Mouse (Mus musculus): ENCODE measurements around the gene Smad1.

The Smad1 gene

GRCm38 (mm10) chr8:79360774-79361527, 38.4 kb downstream of the Smad1 start:
- no peak for DNase-seq (ENCODE audit: low spot score in 2 of 2)

DNA sequence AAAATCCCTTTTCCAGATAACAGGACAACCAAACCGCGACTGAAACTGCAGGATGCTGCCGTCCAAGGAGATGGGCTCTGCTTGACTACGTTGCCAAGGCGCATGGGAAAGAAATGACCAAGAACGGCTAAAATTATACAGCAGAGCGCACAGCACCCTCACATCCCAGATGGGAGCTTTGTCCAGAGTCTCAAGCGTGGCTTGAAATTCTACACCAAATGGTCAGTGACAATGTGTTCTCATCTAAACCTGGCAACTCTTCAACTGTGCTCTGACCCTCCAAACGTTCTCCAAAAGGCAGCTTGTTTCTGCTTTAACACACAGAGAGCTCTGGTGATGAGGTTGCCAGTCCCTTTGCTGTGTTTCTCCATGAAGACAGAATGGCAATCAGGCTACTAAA, 39.0 kb downstream of the Smad1 start:
- no peak for DNase-seq (ENCODE audit: low spot score in 2 of 2)

DNA sequence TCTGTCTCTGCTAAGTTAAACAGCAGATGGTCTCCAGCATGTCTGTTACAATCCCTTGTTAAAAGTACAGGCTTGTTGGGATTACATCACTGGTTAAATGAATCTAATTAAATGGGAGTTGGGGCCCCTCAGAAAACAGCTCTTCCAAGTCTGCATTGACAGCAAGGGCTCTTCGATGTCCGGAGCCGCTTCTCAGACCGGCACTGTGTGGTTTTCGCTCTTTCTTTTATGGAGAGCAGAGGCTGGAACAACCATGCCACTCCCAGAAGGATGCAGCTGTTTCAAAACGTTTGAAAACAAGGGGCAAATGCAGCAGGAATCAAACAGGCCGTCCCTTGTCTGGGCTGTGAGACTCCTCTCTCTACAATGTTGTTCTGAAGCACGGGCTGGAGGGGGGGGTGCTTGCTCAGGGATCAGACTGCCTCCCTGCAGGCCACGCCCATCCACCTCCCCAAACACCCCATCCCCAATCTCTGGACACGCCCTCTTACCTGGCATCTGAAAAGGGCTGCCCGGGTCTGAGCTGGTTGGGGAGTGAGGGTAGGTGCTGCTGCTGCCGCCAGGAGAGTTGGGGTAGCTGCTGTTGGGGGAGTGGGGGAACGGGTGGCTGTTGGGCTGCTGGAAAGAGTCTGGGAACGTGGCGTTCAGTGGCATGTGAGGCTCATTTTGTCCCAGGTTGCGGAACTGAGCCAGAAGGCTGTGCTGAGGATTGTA, 43.4 kb downstream of the Smad1 start:
- no peak for DNase-seq (ENCODE audit: low spot score in 2 of 2)

- DNase-seq (ENCODE audit: low spot score in 2 of 2), result no peak
Observed at GRCm38 (mm10) chr8:79354009-79354408, 45.3 kb downstream of the Smad1 start.

GRCm38 (mm10) chr8:79351916-79352315, 47.4 kb downstream of the Smad1 start:
- no peak for DNase-seq (ENCODE audit: low spot score in 2 of 2)

DNA sequence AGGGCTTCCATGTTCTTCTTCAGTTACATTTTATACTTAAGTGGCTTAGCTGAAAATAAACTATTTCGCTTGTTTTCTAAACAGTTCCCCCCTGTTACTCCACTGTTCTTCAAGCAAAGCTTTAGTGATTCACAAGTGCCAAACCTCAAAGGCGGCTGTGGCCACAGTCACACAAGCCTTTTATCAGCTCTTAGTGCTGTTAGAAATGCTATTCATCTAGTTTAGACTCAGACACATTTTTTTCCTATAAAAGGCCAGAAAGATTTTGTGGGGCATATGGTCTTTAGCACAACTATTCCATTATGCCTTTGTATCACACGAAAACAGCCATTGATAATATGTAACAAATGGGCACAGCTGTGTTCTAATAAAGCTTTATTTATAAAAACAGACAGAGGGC, 48.5 kb downstream of the Smad1 start:
- no peak for DNase-seq (ENCODE audit: low spot score in 2 of 2)

- DNase-seq (ENCODE audit: low spot score in 2 of 2), result peak in 1 of 2 experiments; percentile 82
Observed at GRCm38 (mm10) chr8:79350094-79350593, 49.2 kb downstream of the Smad1 start.

- no peak for DNase-seq (ENCODE audit: low spot score in 2 of 2)
Observed at GRCm38 (mm10) chr8:79346414-79346813, 52.9 kb downstream of the Smad1 start.

DNA sequence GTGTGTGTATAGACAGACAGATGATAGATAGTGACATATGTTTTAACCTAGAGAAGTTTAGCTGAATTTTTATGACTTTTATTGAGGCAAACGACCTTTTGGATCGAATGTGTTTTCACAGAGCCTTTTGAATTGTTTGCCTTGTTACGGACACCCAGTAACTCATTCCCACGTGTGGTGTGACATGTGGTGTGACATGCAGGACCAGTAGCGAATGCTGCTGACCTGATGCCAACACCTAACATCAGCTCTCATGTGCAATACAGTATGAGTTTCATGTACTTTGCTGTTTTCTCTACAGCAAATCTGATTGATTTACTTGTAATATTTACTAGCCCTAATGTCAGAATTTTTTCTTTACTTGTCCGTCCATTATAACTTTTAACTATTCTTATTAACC, 53.5 kb downstream of the Smad1 start:
- no peak for DNase-seq (ENCODE audit: low spot score in 2 of 2)

DNA sequence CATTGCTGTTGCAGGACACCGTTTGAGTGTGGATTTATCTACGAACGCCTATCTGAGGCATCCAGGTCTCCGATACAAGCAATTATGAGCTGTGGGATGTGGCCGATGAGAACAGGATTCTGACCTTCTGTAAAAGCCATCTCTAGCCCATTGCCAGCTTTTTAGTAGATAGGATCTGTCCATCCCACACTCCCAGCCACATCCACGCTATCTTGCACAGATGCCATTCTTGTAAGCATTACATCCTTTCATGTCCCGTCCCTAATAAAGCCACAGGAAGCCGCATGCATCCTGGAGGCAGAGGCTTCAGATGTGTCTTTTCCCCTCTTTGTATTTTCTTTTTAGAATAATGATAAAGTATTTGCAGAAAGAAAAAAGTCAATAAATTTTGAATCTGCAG, 58.1 kb downstream of the Smad1 start:
- DNase-seq (ENCODE audit: low spot score in 2 of 2), result no peak

- DNase-seq (ENCODE audit: low spot score in 2 of 2), result no peak
Observed at GRCm38 (mm10) chr8:79339555-79339954, 59.8 kb downstream of the Smad1 start.

GRCm38 (mm10) chr8:79338619-79339018, 60.7 kb downstream of the Smad1 start:
- DNase-seq (ENCODE audit: low spot score in 2 of 2), result no peak

GRCm38 (mm10) chr8:79332109-79332900, 67.0 kb downstream of the Smad1 start:
- DNase-seq (ENCODE audit: low spot score in 2 of 2), result no peak

DNA sequence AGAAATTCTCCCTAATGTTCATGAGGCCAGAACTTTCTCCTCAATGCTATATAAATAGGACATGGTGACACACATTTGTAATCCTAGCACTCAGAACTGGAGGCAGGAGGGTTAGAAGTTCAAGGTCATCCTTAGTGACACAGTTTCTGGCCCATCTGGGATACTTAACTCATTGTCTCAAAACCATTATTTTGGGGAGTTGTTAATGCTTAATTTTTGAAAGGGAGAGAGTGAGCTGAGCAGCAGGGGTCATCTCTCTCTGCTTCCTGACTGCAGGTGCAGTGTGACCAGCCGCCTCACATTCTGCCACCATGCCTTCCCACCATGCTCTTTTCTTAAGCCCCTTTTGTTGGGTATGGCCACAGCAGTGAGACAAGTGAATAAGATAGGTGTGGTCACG, 67.7 kb downstream of the Smad1 start:
- no peak for DNase-seq (ENCODE audit: low spot score in 2 of 2)

DNA sequence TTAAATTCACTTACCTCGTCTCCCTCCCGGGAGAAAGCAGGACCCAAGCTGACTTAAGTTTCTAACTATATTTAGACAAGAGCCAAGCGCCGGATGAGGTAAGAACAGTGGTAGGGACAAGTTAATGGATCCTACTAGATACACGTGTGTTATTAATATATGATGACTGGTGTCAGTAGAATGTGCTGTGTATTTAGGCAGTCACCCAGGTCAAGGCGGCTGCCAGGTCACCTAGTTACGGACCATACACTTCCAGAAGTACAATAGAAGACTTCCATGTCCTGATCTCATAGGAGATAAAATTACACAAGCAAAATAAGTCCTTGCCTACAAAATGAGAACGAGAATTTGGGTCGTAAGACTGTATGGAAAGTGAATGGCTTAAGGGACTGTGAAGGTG, 68.3 kb downstream of the Smad1 start:
- DNase-seq (ENCODE audit: low spot score in 2 of 2), result no peak

DNA sequence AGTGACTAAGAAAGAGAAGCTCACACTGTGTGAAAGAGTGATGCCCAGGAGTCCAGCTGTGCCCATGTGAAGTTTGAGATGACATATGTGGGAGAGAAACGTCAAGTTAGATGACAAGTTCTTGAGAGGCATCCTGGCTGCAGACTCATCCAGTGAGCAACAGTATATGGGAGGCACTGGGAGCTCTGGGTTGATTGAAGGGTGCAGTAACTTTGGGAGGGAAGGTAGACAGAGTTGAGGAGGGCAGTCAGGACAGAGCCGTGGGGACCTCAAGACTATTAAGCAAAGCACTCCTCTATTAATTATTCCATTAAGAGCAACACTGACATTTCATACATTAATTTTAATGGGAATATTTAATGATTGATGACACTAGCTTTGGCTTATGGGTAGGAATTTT, 69.6 kb downstream of the Smad1 start:
- DNase-seq (ENCODE audit: low spot score in 2 of 2), result no peak

DNA sequence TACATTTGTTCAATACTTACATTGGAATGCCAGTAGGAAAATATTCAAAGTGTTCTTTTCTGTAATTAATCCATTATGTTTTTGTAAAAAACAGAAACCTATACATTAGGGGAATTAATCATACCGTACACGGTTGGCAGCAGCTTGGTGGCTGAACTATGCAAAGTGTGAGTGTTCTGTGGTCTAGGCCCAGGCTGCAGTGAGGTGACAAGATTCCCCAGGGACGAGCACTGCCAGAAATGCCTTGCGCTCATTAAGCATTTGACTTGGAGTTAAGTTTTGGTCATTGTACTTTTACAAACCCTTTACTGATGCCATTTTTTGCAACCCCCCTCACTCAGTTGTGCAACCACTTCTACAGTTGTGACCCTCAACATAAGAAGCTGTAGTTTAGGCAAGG, 70.1 kb downstream of the Smad1 start:
- no peak for DNase-seq (ENCODE audit: low spot score in 2 of 2)

GRCm38 (mm10) chr8:79325510-79325909, 73.8 kb downstream of the Smad1 start:
- DNase-seq (ENCODE audit: low spot score in 2 of 2), result no peak

DNA sequence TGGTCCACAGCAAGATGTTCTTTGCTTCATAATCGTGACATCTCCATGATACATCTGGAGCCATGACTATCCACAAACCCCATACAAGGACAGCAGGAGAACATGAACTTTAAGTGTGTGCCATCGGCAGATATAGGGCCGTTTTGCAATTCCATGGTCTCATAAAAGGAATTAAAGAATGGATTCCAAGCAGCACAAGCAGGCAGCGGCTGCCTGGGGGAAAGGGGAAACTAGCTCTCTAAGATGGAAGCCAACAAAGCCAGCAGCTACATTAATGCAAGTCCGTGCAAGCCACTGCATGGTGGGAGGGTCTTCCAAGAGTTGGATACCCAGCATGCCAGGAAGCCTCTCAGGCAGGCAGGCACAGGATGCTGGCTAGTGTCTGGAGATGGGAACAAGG, 74.4 kb downstream of the Smad1 start:
- DNase-seq (ENCODE audit: low spot score in 2 of 2), result no peak

DNA sequence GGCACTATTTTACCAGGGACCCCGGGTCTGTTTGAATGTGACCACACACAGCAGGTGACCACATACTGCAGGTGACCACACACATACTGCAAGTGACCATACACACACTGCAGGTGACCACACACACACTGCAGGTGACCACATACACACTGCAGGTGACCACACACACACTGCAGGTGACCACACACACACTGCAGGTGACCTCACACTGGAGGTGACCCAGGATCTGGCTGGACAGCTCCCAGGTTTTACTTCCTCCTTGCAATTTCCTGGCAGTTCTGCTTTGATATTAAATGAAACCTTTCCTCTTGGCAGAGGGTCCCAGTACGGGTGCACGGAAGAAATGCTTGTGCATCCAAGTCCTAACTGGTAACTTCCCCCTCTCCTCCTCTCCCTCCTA, 75.3 kb downstream of the Smad1 start:
- no peak for DNase-seq (ENCODE audit: low spot score in 2 of 2)

DNA sequence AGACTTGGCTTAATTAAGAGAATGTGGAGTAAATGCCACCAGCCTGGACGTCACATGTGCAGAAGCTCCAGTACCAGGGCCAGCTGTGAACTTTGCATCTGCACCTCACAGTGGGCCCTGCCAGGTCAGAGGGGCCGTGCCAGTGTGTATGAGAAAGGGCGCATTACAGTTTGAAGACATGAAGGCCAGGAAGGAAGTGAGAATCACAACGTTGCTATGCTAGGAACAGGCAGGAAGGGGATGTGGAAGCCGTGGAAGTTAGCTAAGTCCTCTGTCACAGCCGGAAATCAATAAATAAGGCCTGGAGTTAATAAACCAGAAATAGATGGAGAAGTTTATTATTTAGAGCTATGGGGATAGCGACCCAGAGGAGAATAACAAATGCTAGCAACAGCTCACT, 76.2 kb downstream of the Smad1 start:
- no peak for DNase-seq (ENCODE audit: low spot score in 2 of 2)

GRCm38 (mm10) chr8:79310801-79311200, 88.5 kb downstream of the Smad1 start:
- DNase-seq (ENCODE audit: low spot score in 2 of 2), result no peak

Measured in urinary bladder, adult 18-20 months (tissue).